Mouse (Mus musculus): ENCODE data around the gene B3gat3. TPM values are rescaled to one million over a fixed set of nuclear protein-coding genes. Genes with fewer than 3 reads are reported as not detected.
A peak's percentile ranks its signal among the peaks of the same experiment; 100 is the strongest.
"Not testable (repeated sequence)": the region's sequence is repeated elsewhere in the genome, so short reads cannot be mapped to it uniquely, and the experiment has no call there.

Gene B3gat3
- polyA plus RNA-seq, 1 experiment from 2014 or later, result 33.3 TPM

GRCm38 (mm10) chr19:8887585-8888463 lies 32.4 kb upstream of the B3gat3 start:
- H3K9me3 ChIP-seq (replicated peaks), result no peaks in the 10 kb centered on the region
- H3K36me3 ChIP-seq, result peaks cover 9% of the 10 kb centered on the region; the same call in 1 of the 2 replicates
- H3K9ac ChIP-seq, result peak overlapping the region; percentile 86
- H3K4me1 ChIP-seq (replicated peaks), result peaks cover 7% of the 10 kb centered on the region
- H3K4me2 ChIP-seq, result peak overlapping the region; percentile 81
- peak overlapping the region; percentile 86 for H3K27ac ChIP-seq
- no peaks in the 10 kb centered on the region for H3K27me3 ChIP-seq
- peak overlapping the region; percentile 84 for H3K4me3 ChIP-seq
- no peak for ATAC-seq (replicated peaks; ENCODE audit: insufficient number of reproducible peaks, insufficient read depth, low FRiP score, low read depth)
- 16% methylated on average over 19 of the region's 19 CpGs for WGBS

GRCm38 (mm10) chr19:8888511-8889385 lies 31.4 kb upstream of the B3gat3 start, which contains the start of the genes 1810009A15Rik and Gm49416:
Gene 1810009A15Rik (plus strand): TSS chr19:8888853.
Gene Gm49416 (plus strand): TSS chr19:8888926.
- H3K9ac ChIP-seq, result peak within 1 kb of the TSS; percentile 86
- under 1% methylated on average over 58 of the region's 58 CpGs for WGBS
- H3K4me3 ChIP-seq, result peak within 1 kb of the TSS; percentile 84
- peak; percentile 93 for ATAC-seq (replicated peaks; ENCODE audit: insufficient number of reproducible peaks, insufficient read depth, low FRiP score, low read depth)
- peak within 1 kb of the TSS; percentile 86 for H3K27ac ChIP-seq
- H3K36me3 ChIP-seq, result peaks cover 9% of the 10 kb centered on the region; the same call in 1 of the 2 replicates
- no peaks in the 10 kb centered on the region for H3K27me3 ChIP-seq
- peak within 1 kb of the TSS; percentile 81 for H3K4me2 ChIP-seq
- H3K4me1 ChIP-seq (replicated peaks), result peaks cover 12% of the 10 kb centered on the region
- H3K9me3 ChIP-seq (replicated peaks), result no peaks in the 10 kb centered on the region

- Histone ChIP-seq H3K4me2 (peak within 1 kb of the TSS; percentile 90), H3K27me3 (no peaks in the 10 kb centered on the region), H3K27ac (peak within 1 kb of the TSS; percentile 85), H3K4me3 (peak within 1 kb of the TSS; percentile 90), H3K4me1 (replicated peaks) (peaks cover 26% of the 10 kb centered on the region), H3K36me3 (peaks cover 27% of the 10 kb centered on the region), H3K9me3 (replicated peaks) (no peaks in the 10 kb centered on the region), H3K9ac (peak within 1 kb of the TSS; percentile 92)
- 2% methylated on average over 54 of the region's 54 CpGs for WGBS
- ATAC-seq (replicated peaks; ENCODE audit: insufficient number of reproducible peaks, insufficient read depth, low FRiP score, low read depth), result peak; percentile 27
Observed at GRCm38 (mm10) chr19:8892829-8893766, 27.1 kb upstream of the B3gat3 start, which contains the start of gene Ints5. Gene Ints5 (plus strand): TSS chr19:8893005.

- 91% methylated on average over 9 of the region's 9 CpGs for WGBS
- Histone ChIP-seq H3K4me1 (replicated peaks) (peaks cover 37% of the 10 kb centered on the region), H3K9ac (no peak overlapping the region; the same call in 1 of the 2 replicates), H3K4me3 (no peak overlapping the region), H3K36me3 (peaks cover 25% of the 10 kb centered on the region), H3K27me3 (no peaks in the 10 kb centered on the region), H3K27ac (no peak overlapping the region), H3K9me3 (replicated peaks) (no peaks in the 10 kb centered on the region), H3K4me2 (no peak overlapping the region)
- no peak for ATAC-seq (replicated peaks; ENCODE audit: insufficient number of reproducible peaks, insufficient read depth, low FRiP score, low read depth)
Observed at GRCm38 (mm10) chr19:8895397-8895960, 24.7 kb upstream of the B3gat3 start.

GRCm38 (mm10) chr19:8896231-8896630 lies 23.9 kb upstream of the B3gat3 start:
- H3K9me3 ChIP-seq (replicated peaks); H3K4me2 ChIP-seq; H3K27ac ChIP-seq; ATAC-seq (replicated peaks; ENCODE audit: insufficient number of reproducible peaks, insufficient read depth, low FRiP score, low read depth); H3K4me3 ChIP-seq; H3K9ac ChIP-seq; H3K27me3 ChIP-seq: not testable (repeated sequence)
- peaks cover 37% of the 10 kb centered on the region for H3K4me1 ChIP-seq (replicated peaks)
- H3K36me3 ChIP-seq, result peaks cover 18% of the 10 kb centered on the region
- 81% methylated on average over 5 of the region's 5 CpGs for WGBS

- not testable (repeated sequence) for H3K9me3 ChIP-seq (replicated peaks); H3K27me3 ChIP-seq
- 23% methylated on average over 21 of the region's 21 CpGs for WGBS
- H3K4me1 ChIP-seq (replicated peaks), result peaks cover 37% of the 10 kb centered on the region
- peaks cover 23% of the 10 kb centered on the region for H3K36me3 ChIP-seq
- H3K4me2 ChIP-seq, result peak overlapping the region; percentile 76
- peak; percentile 28 for ATAC-seq (replicated peaks; ENCODE audit: insufficient number of reproducible peaks, insufficient read depth, low FRiP score, low read depth)
- peak overlapping the region; percentile 83 for H3K27ac ChIP-seq
- peak overlapping the region; percentile 54 for H3K9ac ChIP-seq
- H3K4me3 ChIP-seq, result peak overlapping the region; percentile 88
Observed at GRCm38 (mm10) chr19:8897211-8897864, 22.8 kb upstream of the B3gat3 start.

GRCm38 (mm10) chr19:8897865-8898495 lies 22.2 kb upstream of the B3gat3 start, which contains the start of gene Ganab:
Gene Ganab (plus strand): TSS chr19:8898071.
- peak within 1 kb of the TSS; percentile 76 for H3K4me2 ChIP-seq
- H3K4me1 ChIP-seq (replicated peaks), result peaks cover 37% of the 10 kb centered on the region
- H3K4me3 ChIP-seq, result peak within 1 kb of the TSS; percentile 88
- H3K9me3 ChIP-seq (replicated peaks), result no peaks in the 10 kb centered on the region
- peak within 1 kb of the TSS; percentile 92 for H3K9ac ChIP-seq
- H3K36me3 ChIP-seq, result peaks cover 28% of the 10 kb centered on the region
- ATAC-seq (replicated peaks; ENCODE audit: insufficient number of reproducible peaks, insufficient read depth, low FRiP score, low read depth), result peak; percentile 98
- no peaks in the 10 kb centered on the region for H3K27me3 ChIP-seq
- H3K27ac ChIP-seq, result peak within 1 kb of the TSS; percentile 89
- WGBS, result under 1% methylated on average over 53 of the region's 53 CpGs

GRCm38 (mm10) chr19:8898576-8898975 lies 21.6 kb upstream of the B3gat3 start:
- WGBS, result 4% methylated on average over 13 of the region's 13 CpGs
- H3K9ac ChIP-seq, result peak overlapping the region; percentile 92
- H3K4me2 ChIP-seq, result peak overlapping the region; percentile 76
- H3K36me3 ChIP-seq, result peaks cover 34% of the 10 kb centered on the region
- H3K4me1 ChIP-seq (replicated peaks), result peaks cover 34% of the 10 kb centered on the region
- no peaks in the 10 kb centered on the region for H3K9me3 ChIP-seq (replicated peaks)
- H3K4me3 ChIP-seq, result peak overlapping the region; percentile 88
- H3K27me3 ChIP-seq, result no peaks in the 10 kb centered on the region
- no peak for ATAC-seq (replicated peaks; ENCODE audit: insufficient number of reproducible peaks, insufficient read depth, low FRiP score, low read depth)
- peak overlapping the region; percentile 89 for H3K27ac ChIP-seq

- 34% methylated on average over 3 of the region's 3 CpGs for WGBS
Observed at GRCm38 (mm10) chr19:8899079-8899478, 21.1 kb upstream of the B3gat3 start.

More at GRCm38 (mm10) chr19:8899079-8899478, 21.1 kb upstream of the B3gat3 start:
- Histone ChIP-seq H3K27me3 (no peaks in the 10 kb centered on the region), H3K36me3 (peaks cover 37% of the 10 kb centered on the region), H3K27ac (no peak overlapping the region), H3K4me3 (peak overlapping the region; percentile 88), H3K4me2 (peak overlapping the region; percentile 76), H3K4me1 (replicated peaks) (peaks cover 29% of the 10 kb centered on the region), H3K9ac (peak overlapping the region; percentile 92), H3K9me3 (replicated peaks) (no peaks in the 10 kb centered on the region)
- ATAC-seq (replicated peaks; ENCODE audit: insufficient number of reproducible peaks, insufficient read depth, low FRiP score, low read depth), result no peak

All from heart, embryonic 15.5 days (tissue).